Mouse (Mus musculus) bone marrow, adult 2 months (tissue): ENCODE data around the gene Naa15.

Experiments
- CTCF ChIP-seq: fragments of 200-500 bp; IDR thresholded peaks from 2 replicates; pipeline ENCODE4 v1.5.1; 2011; ENCODE audit warnings: low read length, control low read depth; ENCODE audit not compliant: control insufficient read depth, insufficient read depth
- POLR2A ChIP-seq: fragments of 200-500 bp; IDR thresholded peaks from 2 replicates; pipeline ENCODE4 v1.6.1; 2011; ENCODE audit warnings: low read depth, mild to moderate bottlenecking, control low read depth, low read length, borderline replicate concordance; ENCODE audit not compliant: control insufficient read depth

GRCm38 (mm10) chr3:51380660-51381014 is 34.3 kb upstream of the Naa15 start:
- TF ChIP-seq CTCF (no peak), POLR2A (no peak)
